Mouse (Mus musculus) stomach, postnatal 0 days (tissue): ENCODE results near the gene Gabbr1.

Experiments
- CTCF ChIP-seq: IDR thresholded peaks from 2 replicates; pipeline ENCODE4 v1.5.1; 2016; ENCODE audit warnings: antibody characterized with exemption, low read depth, mild to moderate bottlenecking, moderate library complexity
- EP300 ChIP-seq: optimal IDR thresholded peaks from 2 replicates; pipeline ENCODE3; 2016; ENCODE audit warnings: antibody characterized with exemption

- TF ChIP-seq CTCF: no peak
- no peak for TF ChIP-seq EP300
Observed at GRCm38 (mm10) chr17:37011719-37012118, 34.0 kb upstream of the Gabbr1 start.
